Mouse (Mus musculus) lung, postnatal 14 days (tissue): ENCODE data around the gene Slc9a8.

Source experiments
- DNase-seq: peaks from one replicate; pipeline ENCODE4 v3.0.0; 2021

Slc9a8 gene

GRCm38 (mm10) chr2:167453814-167454213 lies 32.3 kb downstream of the Slc9a8 start:
- peak; percentile 25 for DNase-seq

GRCm38 (mm10) chr2:167456361-167457020 lies 35.0 kb downstream of the Slc9a8 start:
- no peak for DNase-seq

- no peak for DNase-seq
Measured at GRCm38 (mm10) chr2:167457213-167457612, 35.7 kb downstream of the Slc9a8 start.

- no peak for DNase-seq
Measured at GRCm38 (mm10) chr2:167458548-167458947, 37.0 kb downstream of the Slc9a8 start.

GRCm38 (mm10) chr2:167459071-167459865 lies 37.8 kb downstream of the Slc9a8 start:
- no peak for DNase-seq

- peak; percentile 79 for DNase-seq
Measured at GRCm38 (mm10) chr2:167462954-167463353, 41.4 kb downstream of the Slc9a8 start.

- DNase-seq: no peak
Measured at GRCm38 (mm10) chr2:167463802-167464201, 42.3 kb downstream of the Slc9a8 start.

- no peak for DNase-seq
Measured at GRCm38 (mm10) chr2:167465951-167466350, 44.4 kb downstream of the Slc9a8 start.

- DNase-seq: no peak
Measured at GRCm38 (mm10) chr2:167467214-167467613, 45.7 kb downstream of the Slc9a8 start.

GRCm38 (mm10) chr2:167468444-167468843 lies 46.9 kb downstream of the Slc9a8 start:
- no peak for DNase-seq

- DNase-seq: no peak
Measured at GRCm38 (mm10) chr2:167470611-167471010, 49.1 kb downstream of the Slc9a8 start.

GRCm38 (mm10) chr2:167471585-167471984 lies 50.1 kb downstream of the Slc9a8 start:
- DNase-seq: no peak

GRCm38 (mm10) chr2:167474218-167474617 lies 52.7 kb downstream of the Slc9a8 start:
- DNase-seq: no peak

- DNase-seq: no peak
Measured at GRCm38 (mm10) chr2:167475596-167475995, 54.1 kb downstream of the Slc9a8 start.

- peak; percentile 41 for DNase-seq
Measured at GRCm38 (mm10) chr2:167476200-167476688, 54.7 kb downstream of the Slc9a8 start.

- DNase-seq: no peak
Measured at GRCm38 (mm10) chr2:167476762-167477161, 55.2 kb downstream of the Slc9a8 start.

GRCm38 (mm10) chr2:167478128-167478527 lies 56.6 kb downstream of the Slc9a8 start:
- DNase-seq: no peak

GRCm38 (mm10) chr2:167479501-167479900 lies 58.0 kb downstream of the Slc9a8 start:
- DNase-seq: no peak

- DNase-seq: no peak
Measured at GRCm38 (mm10) chr2:167482681-167483080, 61.2 kb downstream of the Slc9a8 start.

GRCm38 (mm10) chr2:167483081-167483826 lies 61.7 kb downstream of the Slc9a8 start:
- DNase-seq: no peak

- no peak for DNase-seq
Measured at GRCm38 (mm10) chr2:167483827-167484410, 62.4 kb downstream of the Slc9a8 start.

GRCm38 (mm10) chr2:167484932-167485331 lies 63.4 kb downstream of the Slc9a8 start:
- no peak for DNase-seq
